Mouse (Mus musculus): ENCODE data around the gene Lmo7. TPM values are rescaled to one million over a fixed set of nuclear protein-coding genes. Genes with fewer than 3 reads are reported as not detected.

Lmo7 gene
- polyA plus RNA-seq, 1 experiment from 2014 or later, result 0.98 TPM

DNA sequence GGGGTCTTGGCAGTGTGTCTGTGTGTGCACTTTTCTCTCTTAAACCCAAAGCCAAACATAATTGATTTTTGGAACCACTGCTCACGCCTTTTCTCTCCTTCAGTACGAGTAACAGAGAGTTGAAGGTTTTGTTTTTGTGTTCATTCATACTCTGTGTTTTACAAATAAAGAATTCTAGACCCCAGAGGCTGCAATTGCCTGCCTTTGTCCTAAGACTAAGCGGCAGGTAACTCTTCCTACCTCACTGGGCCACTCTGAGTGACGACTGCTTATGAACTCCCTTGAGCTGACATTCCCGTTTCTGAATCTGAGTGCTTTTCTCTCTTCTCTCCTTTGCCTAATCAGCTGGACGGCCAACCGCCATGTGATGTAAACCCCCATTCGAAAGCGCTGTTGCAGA lies 203.8 kb downstream of the Lmo7 start:
- H3K4me1 ChIP-seq (replicated peaks), result no peaks in the 10 kb centered on the region
- ATAC-seq (ENCODE audit: low read depth), result no peak
- no peaks in the 10 kb centered on the region for H3K36me3 ChIP-seq
- H3K27ac ChIP-seq (replicated peaks), result no peak overlapping the region
- H3K9ac ChIP-seq, result no peak overlapping the region
- no peak overlapping the region for H3K4me3 ChIP-seq
- 83% methylated on average over 9 of the region's 9 CpGs for WGBS
- no peak overlapping the region for H3K4me2 ChIP-seq
- no peaks in the 10 kb centered on the region for H3K27me3 ChIP-seq
- H3K9me3 ChIP-seq, result no peaks in the 10 kb centered on the region

DNA sequence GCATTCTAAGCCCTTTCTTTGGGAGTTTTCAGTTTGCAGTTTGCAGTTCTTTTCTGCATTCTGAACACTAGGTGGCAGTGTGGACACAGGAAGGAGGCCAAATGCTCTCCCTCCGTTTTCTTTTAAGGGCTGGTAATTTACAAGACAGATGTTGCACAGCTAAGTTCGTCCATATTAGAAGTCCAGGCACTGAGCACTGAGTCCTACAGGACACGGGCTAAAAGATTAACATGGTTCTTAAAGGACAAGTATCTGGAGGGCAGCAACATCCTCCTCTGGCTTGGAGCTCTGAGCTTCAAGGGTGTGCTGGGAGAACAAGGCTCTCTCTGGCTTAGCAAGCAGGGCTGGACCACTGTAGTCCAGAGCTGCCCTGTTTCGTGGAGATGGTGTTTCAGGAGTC lies 213.2 kb downstream of the Lmo7 start:
- H3K4me2 ChIP-seq, result peak overlapping the region; percentile 45
- 9% methylated on average over 4 of the region's 4 CpGs for WGBS
- no peaks in the 10 kb centered on the region for H3K9me3 ChIP-seq
- peaks cover 4% of the 10 kb centered on the region; the same call in 1 of the 2 replicates for H3K4me1 ChIP-seq (replicated peaks)
- 0 out of 2 replicates have a peak overlapping the region, but pooled peaks have one; percentile 48 for H3K9ac ChIP-seq
- no peak overlapping the region for H3K4me3 ChIP-seq
- H3K27me3 ChIP-seq, result no peaks in the 10 kb centered on the region
- peak; percentile 34; the same call in 1 of the 2 replicates for ATAC-seq (ENCODE audit: low read depth)
- H3K27ac ChIP-seq (replicated peaks), result no peak overlapping the region
- H3K36me3 ChIP-seq, result no peaks in the 10 kb centered on the region

DNA sequence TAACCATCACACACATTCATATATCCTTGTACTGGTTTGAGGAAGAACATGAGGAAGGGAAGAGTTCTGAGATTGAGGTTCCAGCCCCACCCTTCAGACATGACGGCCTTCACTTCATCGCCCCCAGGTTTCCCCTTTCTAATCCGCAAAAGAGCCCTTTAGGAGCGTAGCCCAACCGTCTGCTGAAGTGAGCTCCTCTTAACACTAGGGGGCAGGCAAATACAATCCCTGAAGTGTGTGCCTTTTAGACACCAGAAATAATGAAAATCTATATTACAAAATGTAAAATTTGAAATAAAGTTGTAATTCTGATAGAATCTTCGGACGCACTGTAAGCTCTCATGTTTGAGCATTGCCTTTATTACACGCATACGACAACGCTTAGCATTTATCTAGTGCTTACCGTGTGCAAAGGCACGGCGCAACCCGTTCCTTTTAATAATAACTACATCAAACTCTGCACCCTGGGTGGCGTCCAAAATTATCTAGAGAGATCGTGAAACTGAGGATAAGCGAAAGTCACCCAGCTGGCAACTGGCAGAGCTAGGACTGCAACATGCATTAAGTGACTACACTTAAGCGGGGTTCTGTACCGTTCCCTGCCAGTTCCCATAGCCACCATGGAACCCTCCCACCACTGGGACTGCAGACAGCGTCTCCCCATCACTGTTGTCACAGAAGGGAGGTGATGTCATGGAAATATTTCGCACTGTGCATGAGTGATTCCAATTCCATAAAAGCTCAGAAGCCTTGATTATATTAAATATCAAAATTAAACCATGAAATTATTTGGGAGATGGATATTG lies 217.2 kb downstream of the Lmo7 start:
- ATAC-seq (ENCODE audit: low read depth), result peak; percentile 28

DNA sequence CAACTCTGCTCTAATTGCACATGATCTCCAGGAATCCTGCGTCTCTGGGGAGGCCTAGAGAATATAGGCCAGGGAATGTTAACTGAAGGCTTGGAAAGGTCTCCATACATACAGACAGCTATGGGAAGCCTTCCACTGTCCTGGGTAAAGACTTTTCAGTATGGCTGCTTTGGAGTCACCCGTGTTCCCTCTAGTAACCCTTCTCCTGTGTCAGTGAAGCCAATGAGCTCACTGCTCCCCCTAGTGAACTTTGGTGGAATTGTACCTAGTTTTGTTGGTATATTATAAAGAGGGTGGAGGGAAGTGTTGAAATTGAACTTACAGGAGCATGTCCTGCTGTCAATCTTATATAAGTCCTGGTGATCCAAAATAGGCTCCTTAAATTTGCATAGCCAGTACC lies 219.4 kb downstream of the Lmo7 start:
- peak; percentile 11; the same call in 1 of the 2 replicates for ATAC-seq (ENCODE audit: low read depth)
- no peak overlapping the region for H3K4me3 ChIP-seq
- no peaks in the 10 kb centered on the region for H3K36me3 ChIP-seq
- no peaks in the 10 kb centered on the region for H3K27me3 ChIP-seq
- H3K4me2 ChIP-seq, result no peak overlapping the region
- no peaks in the 10 kb centered on the region for H3K9me3 ChIP-seq
- H3K4me1 ChIP-seq (replicated peaks), result peaks cover 8% of the 10 kb centered on the region
- H3K27ac ChIP-seq (replicated peaks), result no peak overlapping the region
- WGBS, result 59% methylated on average over 2 of the region's 2 CpGs
- no peak overlapping the region for H3K9ac ChIP-seq

More for the DNA sequence above, 217.2 kb downstream of the Lmo7 start:
- H3K4me2 ChIP-seq, result no peak overlapping the region
- H3K36me3 ChIP-seq, result no peaks in the 10 kb centered on the region
- no peaks in the 10 kb centered on the region for H3K27me3 ChIP-seq
- no peak overlapping the region for H3K27ac ChIP-seq (replicated peaks)
- H3K9ac ChIP-seq, result no peak overlapping the region
- 59% methylated on average over 21 of the region's 21 CpGs for WGBS
- no peak overlapping the region for H3K4me3 ChIP-seq
- peaks cover 11% of the 10 kb centered on the region for H3K4me1 ChIP-seq (replicated peaks)
- H3K9me3 ChIP-seq, result no peaks in the 10 kb centered on the region

DNA sequence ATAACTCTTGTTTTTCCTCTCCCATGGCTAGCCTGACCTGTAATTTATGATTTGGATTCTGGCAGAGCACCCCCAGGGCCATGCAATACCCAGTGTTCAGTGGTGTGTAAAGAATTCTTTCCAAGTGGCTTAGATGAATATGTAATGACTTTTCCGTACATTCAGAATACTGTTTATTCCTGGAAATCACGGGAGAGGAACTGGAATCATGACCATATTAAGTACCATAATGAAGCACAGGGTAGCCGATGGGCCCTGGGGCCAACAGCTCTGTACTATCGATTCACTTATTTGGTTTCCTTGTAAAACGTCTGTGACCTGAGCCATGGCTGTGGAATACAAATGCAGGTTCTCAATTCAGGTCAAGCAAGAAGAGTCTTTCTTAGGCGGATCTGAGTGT lies 221.3 kb downstream of the Lmo7 start:
- Histone ChIP-seq H3K9me3 (no peaks in the 10 kb centered on the region), H3K4me1 (replicated peaks) (peaks cover 8% of the 10 kb centered on the region), H3K9ac (no peak overlapping the region), H3K4me2 (no peak overlapping the region), H3K36me3 (no peaks in the 10 kb centered on the region), H3K27ac (replicated peaks) (peak overlapping the region; percentile 34; the same call in 1 of the 2 replicates), H3K4me3 (no peak overlapping the region), H3K27me3 (no peaks in the 10 kb centered on the region)
- peak; percentile 47; the same call in 1 of the 2 replicates for ATAC-seq (ENCODE audit: low read depth)
- 44% methylated on average over 6 of the region's 6 CpGs for WGBS

DNA sequence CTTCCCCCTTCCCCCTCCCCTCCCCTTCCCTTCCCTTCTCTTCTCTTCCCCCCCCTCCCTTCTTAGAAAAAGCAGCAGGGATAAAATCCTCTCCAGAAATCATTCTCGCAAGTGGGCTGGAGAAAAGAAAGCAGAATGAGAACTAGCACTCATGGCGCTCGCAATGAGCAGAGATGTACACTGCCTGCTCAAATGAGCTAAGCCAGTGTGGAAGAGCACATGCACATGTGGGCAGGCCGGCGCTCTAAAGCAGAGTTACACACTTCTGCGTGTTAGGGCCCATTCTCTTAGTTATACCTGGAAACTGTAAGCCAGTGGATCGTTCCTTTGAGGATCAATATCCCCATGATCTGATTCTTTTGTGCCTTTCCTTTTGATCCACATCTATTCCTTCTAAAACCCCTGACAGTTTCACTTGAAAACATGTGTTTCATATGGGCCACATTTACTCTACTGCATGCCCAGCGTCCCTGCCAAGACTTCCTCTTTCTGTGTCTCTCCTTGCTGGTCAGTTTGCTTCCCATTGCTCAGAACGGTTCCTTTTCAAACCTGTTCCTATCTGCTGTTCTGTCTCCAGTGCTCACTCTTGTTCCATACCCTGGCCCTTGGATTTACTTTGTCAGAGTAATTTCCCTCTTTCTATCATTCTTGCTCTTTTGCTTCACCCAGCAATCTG lies 224.2 kb downstream of the Lmo7 start:
- Histone ChIP-seq H3K27me3 (no peaks in the 10 kb centered on the region), H3K4me1 (replicated peaks) (peaks cover 8% of the 10 kb centered on the region), H3K4me2 (no peak overlapping the region), H3K9me3 (no peaks in the 10 kb centered on the region), H3K27ac (replicated peaks) (no peak overlapping the region), H3K9ac (no peak overlapping the region), H3K4me3 (no peak overlapping the region), H3K36me3 (no peaks in the 10 kb centered on the region)
- WGBS, result 87% methylated on average over 9 of the region's 9 CpGs
- no peak for ATAC-seq (ENCODE audit: low read depth)

DNA sequence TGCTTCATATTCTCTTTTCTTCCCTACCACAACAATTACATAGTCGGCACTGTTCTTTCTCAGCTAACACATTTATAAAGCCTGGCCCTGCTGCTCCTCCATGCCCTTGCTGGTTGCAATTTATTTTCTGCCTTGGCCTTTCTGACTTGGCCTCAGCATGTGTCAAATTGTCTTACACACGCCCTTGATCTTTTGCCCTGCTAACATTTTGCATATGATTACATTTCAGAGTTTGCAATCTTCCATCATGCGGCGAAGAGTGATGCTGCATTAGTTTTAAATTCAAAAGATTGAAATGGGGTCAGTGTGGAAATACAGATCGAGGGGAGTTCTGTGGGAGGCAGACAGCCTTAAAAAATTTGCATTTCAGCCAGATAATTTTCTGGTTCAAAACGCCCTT lies 234.6 kb downstream of the Lmo7 start:
- ATAC-seq (ENCODE audit: low read depth), result no peak
- Histone ChIP-seq H3K27ac (replicated peaks) (no peak overlapping the region), H3K36me3 (no peaks in the 10 kb centered on the region), H3K4me1 (replicated peaks) (no peaks in the 10 kb centered on the region), H3K9ac (no peak overlapping the region), H3K4me2 (no peak overlapping the region), H3K9me3 (no peaks in the 10 kb centered on the region), H3K27me3 (no peaks in the 10 kb centered on the region), H3K4me3 (no peak overlapping the region)
- 76% methylated on average over 6 of the region's 6 CpGs for WGBS

DNA sequence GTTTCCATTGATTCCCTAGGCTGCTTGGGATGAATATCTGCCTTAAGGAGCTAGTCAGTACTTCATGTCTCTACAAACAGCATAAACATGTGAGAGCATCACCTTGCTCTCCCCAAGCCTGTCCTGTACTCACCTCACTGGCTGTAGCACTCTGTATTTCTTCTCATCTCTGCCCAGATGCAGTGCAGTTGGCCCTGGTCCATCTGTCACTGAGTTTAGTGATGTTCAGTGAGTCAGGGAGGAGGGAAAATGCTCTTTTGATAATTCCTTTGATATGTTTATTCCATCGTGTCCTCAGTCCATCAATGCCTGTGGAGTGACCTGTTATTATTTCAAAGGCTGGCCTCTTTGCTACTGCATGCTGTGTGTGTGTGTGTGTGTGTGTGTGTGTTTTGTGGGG lies 235.2 kb downstream of the Lmo7 start:
- H3K9me3 ChIP-seq, result no peaks in the 10 kb centered on the region
- ATAC-seq (ENCODE audit: low read depth), result no peak
- WGBS, result 83% methylated on average over 1 of the region's 1 CpGs

DNA sequence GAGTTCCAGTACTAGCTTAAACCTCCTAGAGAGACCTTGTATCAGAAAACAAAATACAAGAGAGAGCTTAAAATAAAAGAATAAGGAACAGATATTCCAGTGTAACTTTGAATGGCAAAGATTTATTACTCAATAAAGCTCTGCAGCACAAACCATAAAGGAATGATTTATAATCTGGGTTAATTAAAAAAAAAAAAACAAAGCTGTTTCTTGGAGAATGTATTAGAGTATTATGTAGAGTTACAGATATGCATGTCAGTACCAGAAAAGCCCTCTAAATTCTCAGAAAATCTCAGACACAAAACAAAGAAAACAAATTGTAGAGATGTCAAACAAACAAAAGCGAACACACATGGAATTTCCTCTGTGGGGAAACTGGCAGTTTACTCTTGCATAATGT lies 243.0 kb downstream of the Lmo7 start:
- ATAC-seq (ENCODE audit: low read depth), result no peak
- no peaks in the 10 kb centered on the region for H3K27me3 ChIP-seq
- H3K4me3 ChIP-seq, result no peak overlapping the region
- no peaks in the 10 kb centered on the region for H3K9me3 ChIP-seq
- H3K27ac ChIP-seq (replicated peaks), result no peak overlapping the region
- 82% methylated on average over 1 of the region's 1 CpGs for WGBS
- no peaks in the 10 kb centered on the region for H3K36me3 ChIP-seq
- peaks cover 4% of the 10 kb centered on the region; the same call in 1 of the 2 replicates for H3K4me1 ChIP-seq (replicated peaks)
- no peak overlapping the region for H3K9ac ChIP-seq
- no peak overlapping the region for H3K4me2 ChIP-seq

More for the DNA sequence above, 235.2 kb downstream of the Lmo7 start:
- Histone ChIP-seq H3K4me1 (replicated peaks) (no peaks in the 10 kb centered on the region), H3K4me2 (no peak overlapping the region), H3K36me3 (no peaks in the 10 kb centered on the region), H3K9ac (no peak overlapping the region), H3K4me3 (no peak overlapping the region), H3K27ac (replicated peaks) (no peak overlapping the region), H3K27me3 (no peaks in the 10 kb centered on the region)

DNA sequence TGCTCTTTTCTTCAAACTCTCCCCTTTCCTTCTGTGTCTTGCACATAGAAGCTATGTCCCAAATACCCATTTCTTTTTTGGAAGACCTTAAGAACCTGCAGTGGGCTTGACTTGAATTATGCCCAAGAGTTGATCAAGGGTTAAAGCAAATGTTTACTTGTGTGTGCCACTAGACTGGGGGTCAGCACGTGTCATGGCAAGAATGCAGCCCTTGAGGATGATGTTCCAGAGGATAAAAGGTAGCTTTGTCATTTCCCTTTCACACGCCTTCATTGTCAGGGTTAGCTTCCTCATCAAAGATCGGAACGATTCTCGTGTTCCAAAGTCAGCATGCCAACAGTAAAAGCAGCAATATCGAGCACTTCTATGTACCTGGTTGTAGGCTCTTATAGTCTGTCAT lies 243.4 kb downstream of the Lmo7 start:
- no peak for ATAC-seq (ENCODE audit: low read depth)
- H3K4me1 ChIP-seq (replicated peaks), result peaks cover 4% of the 10 kb centered on the region; the same call in 1 of the 2 replicates
- H3K9me3 ChIP-seq, result no peaks in the 10 kb centered on the region
- H3K27ac ChIP-seq (replicated peaks), result no peak overlapping the region
- no peak overlapping the region for H3K9ac ChIP-seq
- no peak overlapping the region for H3K4me2 ChIP-seq
- no peak overlapping the region for H3K4me3 ChIP-seq
- no peaks in the 10 kb centered on the region for H3K36me3 ChIP-seq
- no peaks in the 10 kb centered on the region for H3K27me3 ChIP-seq
- WGBS, result 55% methylated on average over 6 of the region's 6 CpGs

DNA sequence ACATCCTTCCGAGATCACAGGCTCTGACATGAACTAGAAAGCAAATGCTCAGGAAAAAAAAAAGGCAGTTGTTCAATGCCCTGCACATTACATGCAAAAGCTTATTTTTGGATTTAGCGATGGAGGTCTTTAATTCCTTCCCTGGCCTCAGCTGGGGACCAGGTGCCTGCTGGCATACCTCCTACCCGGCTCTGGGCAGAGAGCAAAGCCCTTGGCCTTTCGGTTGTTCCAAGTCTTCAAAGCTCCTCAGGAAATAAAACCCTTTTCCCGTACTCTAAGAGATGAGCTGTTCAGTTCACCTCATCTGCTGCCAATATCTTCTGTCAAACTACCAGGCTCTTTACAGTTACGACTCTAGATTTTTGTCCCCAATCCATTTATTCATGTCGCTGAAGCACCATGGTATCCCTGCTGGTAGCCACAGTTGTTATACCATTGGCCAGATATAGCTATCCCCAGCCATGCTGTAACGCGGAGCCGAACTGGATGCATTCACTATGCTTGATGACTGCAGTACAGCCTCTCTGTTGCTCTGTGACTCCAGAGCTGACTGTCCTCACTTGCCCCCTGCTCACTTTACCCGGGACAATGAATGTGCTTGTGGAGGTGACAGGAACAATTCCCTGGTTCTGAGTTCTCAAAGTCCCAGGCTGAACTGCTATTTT lies 246.4 kb downstream of the Lmo7 start:
- H3K27ac ChIP-seq (replicated peaks), result no peak overlapping the region
- no peak overlapping the region for H3K4me2 ChIP-seq
- no peaks in the 10 kb centered on the region for H3K27me3 ChIP-seq
- no peak for ATAC-seq (ENCODE audit: low read depth)
- H3K9me3 ChIP-seq, result no peaks in the 10 kb centered on the region
- no peaks in the 10 kb centered on the region for H3K36me3 ChIP-seq
- 81% methylated on average over 11 of the region's 11 CpGs for WGBS
- H3K4me3 ChIP-seq, result no peak overlapping the region
- H3K4me1 ChIP-seq (replicated peaks), result peaks cover 4% of the 10 kb centered on the region; the same call in 1 of the 2 replicates
- H3K9ac ChIP-seq, result no peak overlapping the region

Data from neural tube, embryonic 13.5 days (tissue).